In genomic region chr12:33045533-33046361, GRCm38 (mm10) we compare ENCODE assay signal across 8 mouse cellular contexts. TPM values are rescaled to one million over a fixed set of nuclear protein-coding genes. Genes with fewer than 3 reads are reported as not detected.
A peak's percentile ranks its signal among the peaks of the same experiment; 100 is the strongest.
DNase-seq lines count a peak whose midpoint lies in the region; ATAC-seq lines count a peak whose summit lies in the region.

No protein-coding gene starts in this region.

- H3K4me1 ChIP-seq in embryonic facial prominence, embryonic 13.5 days, result peaks cover 15% of the 10 kb centered on the region
- H3K4me1 ChIP-seq in embryonic facial prominence, embryonic 10.5 days, result peaks cover 12% of the 10 kb centered on the region; the same call in 1 of the 2 replicates
- peaks cover 5% of the 10 kb centered on the region for H3K4me1 ChIP-seq in midbrain, embryonic 11.5 days (ENCODE audit: control insufficient read depth, insufficient read depth, low read length)

- no peak overlapping the region for H3K27ac ChIP-seq in embryonic facial prominence, embryonic 13.5 days
- H3K27ac ChIP-seq in embryonic facial prominence, embryonic 10.5 days (replicated peaks), result no peak overlapping the region
- no peak overlapping the region for H3K27ac ChIP-seq in midbrain, embryonic 11.5 days (ENCODE audit: low read depth, low read length)

- 46% methylated on average over 16 of the region's 16 CpGs for WGBS in embryonic facial prominence, embryonic 13.5 days
- WGBS in embryonic facial prominence, embryonic 10.5 days, result 49% methylated on average over 16 of the region's 16 CpGs
- WGBS in midbrain, embryonic 11.5 days, result 46% methylated on average over 16 of the region's 16 CpGs

- ATAC-seq in embryonic facial prominence, embryonic 13.5 days (ENCODE audit: insufficient number of reproducible peaks, insufficient read depth, low FRiP score, low TSS enrichment, low read depth), result no peak
- ATAC-seq in hematopoietic stem cell, adult 5-6 weeks (replicated peaks in 1 of 2; ENCODE audit: insufficient read depth in 1 of 2, low FRiP score in 2 of 2, low TSS enrichment in 1 of 2, low read depth in 1 of 2, poor library complexity in 2 of 2, severe bottlenecking in 2 of 2), result peak; percentile 10 to 56; a peak in 3 of 4 replicates
- ATAC-seq in midbrain, embryonic 11.5 days (ENCODE audit: low FRiP score), result 0 out of 2 replicates have a peak, but pooled peaks have one; percentile 54

- intact Hi-C loops in left cerebral cortex, postnatal 10 days (cut with DNase I), result no loop called here

- H3K9me3 ChIP-seq in embryonic facial prominence, embryonic 13.5 days, result no peaks in the 10 kb centered on the region
- no peaks in the 10 kb centered on the region for H3K9me3 ChIP-seq in embryonic facial prominence, embryonic 10.5 days
- H3K9me3 ChIP-seq in midbrain, embryonic 11.5 days (ENCODE audit: control insufficient read depth, low read length), result no peaks in the 10 kb centered on the region

- no peaks in the 10 kb centered on the region for H3K27me3 ChIP-seq in embryonic facial prominence, embryonic 13.5 days
- no peaks in the 10 kb centered on the region; the same call in 1 of the 2 replicates for H3K27me3 ChIP-seq in embryonic facial prominence, embryonic 10.5 days (replicated peaks; ENCODE audit: low read depth, poor library complexity, severe bottlenecking)
- H3K27me3 ChIP-seq in midbrain, embryonic 11.5 days (ENCODE audit: control insufficient read depth, insufficient read depth, low read length), result no peaks in the 10 kb centered on the region

- no peaks in the 10 kb centered on the region for H3K36me3 ChIP-seq in embryonic facial prominence, embryonic 13.5 days
- H3K36me3 ChIP-seq in embryonic facial prominence, embryonic 10.5 days (replicated peaks), result no peaks in the 10 kb centered on the region
- no peaks in the 10 kb centered on the region for H3K36me3 ChIP-seq in midbrain, embryonic 11.5 days (ENCODE audit: control insufficient read depth, insufficient read depth, low read length)

- no peak overlapping the region for H3K9ac ChIP-seq in embryonic facial prominence, embryonic 13.5 days
- no peak overlapping the region for H3K9ac ChIP-seq in midbrain, embryonic 11.5 days (ENCODE audit: low read length)

- DNase-seq in embryonic facial prominence, embryonic 10.5 days (ENCODE audit: low spot score), result no peak
- DNase-seq in adrenal gland, postnatal 25 days, result peak; percentile 29
- DNase-seq in midbrain, embryonic 11.5 days (ENCODE audit: low spot score, missing footprints), result peak; percentile 83
- no peak for DNase-seq in left cerebral cortex, adult 18-20 months (ENCODE audit: low spot score in 2 of 2)
- no peak for DNase-seq in yolk sac, embryonic 10.5 days (ENCODE audit: low spot score)
- no peak for DNase-seq in left cerebral cortex, postnatal 10 days (ENCODE audit: extremely low spot score in 1 of 2, low spot score in 2 of 2)

- H3K4me3 ChIP-seq in embryonic facial prominence, embryonic 13.5 days, result no peak overlapping the region
- H3K4me3 ChIP-seq in embryonic facial prominence, embryonic 10.5 days, result no peak overlapping the region
- H3K4me3 ChIP-seq in midbrain, embryonic 11.5 days (ENCODE audit: low read depth, low read length), result no peak overlapping the region

- H3K4me2 ChIP-seq in embryonic facial prominence, embryonic 13.5 days, result peak overlapping the region; percentile 34; the same call in 1 of the 2 replicates
- H3K4me2 ChIP-seq in midbrain, embryonic 11.5 days, result no peak overlapping the region

RNA-seq across cellular contexts. Expression of gene Cdhr3, which starts 46.9 kb away (rescaled TPM):
- not detected in 2 replicates for polyA plus RNA-seq in embryonic facial prominence, embryonic 13.5 days (2015; fragmentation: Nextera tagmentation; extraction: Ambion mirVana)
- polyA plus RNA-seq in embryonic facial prominence, embryonic 10.5 days (2016; fragmentation: Nextera tagmentation; extraction: Ambion mirVana), result not detected in 2 replicates
- not detected in 2 replicates for total RNA-seq in adrenal gland, postnatal 25 days (2021)
- not detected in 2 replicates for total RNA-seq in hematopoietic stem cell, adult 5-6 weeks (2017)
- not detected in 2 replicates for polyA plus RNA-seq in midbrain, embryonic 11.5 days (2014; fragmentation: Nextera tagmentation; extraction: Ambion mirVana)
- total RNA-seq in left cerebral cortex, adult 18-20 months (2021), result 1 to 10 TPM; 1.2 to 1.6 TPM
- 1 to 10 TPM in 1 of 2 experiments, under 1 TPM in 1; 0.63 to 1.4 TPM for total RNA-seq in left cerebral cortex, postnatal 10 days (2021)

Comparison
In these comparisons a context has a peak if more than half of its experiments do, and no peak if none do; other contexts are left out.
1. DNase-seq: peak in adrenal gland, postnatal 25 days (single experiment) and midbrain, embryonic 11.5 days (single experiment); none in embryonic facial prominence, embryonic 10.5 days (single experiment), left cerebral cortex, adult 18-20 months (0 of 2), yolk sac, embryonic 10.5 days (single experiment) and left cerebral cortex, postnatal 10 days (0 of 2).